Mouse (Mus musculus) megakaryocyte-erythroid progenitor cell, adult 5 weeks (primary cell): ENCODE data around the gene Vmn1r167. TPM values are rescaled to one million over a fixed set of nuclear protein-coding genes. Genes with fewer than 3 reads are reported as not detected.

ENCODE experiments used
- polyA plus RNA-seq: library from polyadenylated mRNA; stranded (reverse); fragments of >175 nt; gene quantifications from 2 replicates; pipeline ENCODE4 v1.2.3, GENCODE M21; 2012

Vmn1r167 gene
- not detected in 2 replicates for polyA plus RNA-seq

GRCm38 (mm10) chr7:23507106-23507505, at the start of gene Vmn1r167:
Gene Vmn1r167 (minus strand): TSS chr7:23507206.

GRCm38 (mm10) chr7:23539432-23539831, 32.4 kb upstream of the Vmn1r167 start, which contains the start of gene Vmn1r168:
Gene Vmn1r168 (plus strand): TSS chr7:23539732.

Other genes starting within 250 kb of the Vmn1r167 start
- gene Gm6902, start 228.3 kb downstream of the Vmn1r167 start, polyA plus RNA-seq, result not detected in 2 replicates
- gene Nlrp4e, start 206.0 kb downstream of the Vmn1r167 start, polyA plus RNA-seq, result not detected in 2 replicates
- not detected in 2 replicates for gene Nlrp5, start 121.3 kb downstream of the Vmn1r167 start, polyA plus RNA-seq
- gene Vmn1r168, start 32.5 kb upstream of the Vmn1r167 start, polyA plus RNA-seq, result 0.01 TPM in 1 of 2 replicates, not detected in the other
- not detected in 2 replicates for gene Vmn1r169, start 68.3 kb upstream of the Vmn1r167 start, polyA plus RNA-seq
- gene Vmn1r170, start 99.0 kb upstream of the Vmn1r167 start, polyA plus RNA-seq, result not detected in 2 replicates
- gene Vmn1r171, start 123.5 kb upstream of the Vmn1r167 start, polyA plus RNA-seq, result not detected in 2 replicates
- gene Vmn1r172, start 151.1 kb upstream of the Vmn1r167 start, polyA plus RNA-seq, result not detected in 2 replicates
- not detected in 2 replicates for gene Vmn1r173, start 193.5 kb upstream of the Vmn1r167 start, polyA plus RNA-seq
- 0.02 TPM in 1 of 2 replicates, not detected in the other for gene Vmn1r174, start 245.1 kb upstream of the Vmn1r167 start, polyA plus RNA-seq